Mouse (Mus musculus) liver, embryonic 18 days (tissue): ENCODE data around the gene Hdgf. TPM values are rescaled to one million over a fixed set of nuclear protein-coding genes. Genes with fewer than 3 reads are reported as not detected.

ENCODE experiments used
- polyA plus RNA-seq: library from polyadenylated mRNA; depleted of rRNA; stranded (reverse); fragments of >200 nt; gene quantifications from 2 replicates; pipeline ENCODE4 v1.2.3, GENCODE M21; 2012; rRNA removed

Hdgf gene
- polyA plus RNA-seq = 93.9 and 101 TPM in 2 replicates

GRCm38 (mm10) chr3:87905880-87906485, at the start of gene Hdgf:
Gene Hdgf (plus strand): TSS chr3:87906321.

DNA sequence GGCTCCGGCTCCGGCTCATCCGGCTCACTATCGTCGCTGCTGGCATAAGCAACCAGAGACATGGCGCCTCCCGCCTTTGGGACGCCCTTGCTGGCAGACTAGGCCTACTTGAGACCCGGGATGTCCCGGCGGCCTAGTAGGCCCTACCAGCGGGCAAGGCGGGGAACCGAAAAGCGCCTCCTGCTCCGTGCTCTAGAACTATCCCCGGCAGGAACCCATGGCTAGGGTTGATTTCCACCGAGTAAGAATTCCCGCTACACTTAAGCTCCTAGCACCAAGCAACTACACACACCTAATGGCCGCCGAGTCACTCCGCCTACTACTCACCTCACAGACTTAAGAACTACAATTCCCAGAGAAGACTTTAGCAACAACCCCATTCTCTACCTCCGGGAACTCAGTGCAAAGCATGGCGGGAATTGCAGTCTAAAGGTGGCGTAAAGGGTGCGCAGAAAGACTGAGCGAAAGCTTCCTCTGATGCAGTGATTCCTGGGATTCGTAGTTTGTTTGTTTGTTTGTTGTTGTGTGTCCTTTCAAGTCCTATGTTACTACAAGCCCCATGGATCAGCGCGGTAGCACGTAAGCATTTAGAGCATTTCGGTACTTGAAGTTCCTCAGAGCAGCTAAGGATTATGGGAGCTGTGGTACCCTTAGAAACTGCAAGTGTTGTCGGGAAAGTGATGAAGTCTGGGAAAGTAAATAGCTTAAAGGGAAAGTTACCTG, 20.7 kb upstream of the Hdgf start, which contains the start of gene Prcc:
Prcc (minus strand) TSS at position 328 of the 723 bp plus-strand sequence.

DNA sequence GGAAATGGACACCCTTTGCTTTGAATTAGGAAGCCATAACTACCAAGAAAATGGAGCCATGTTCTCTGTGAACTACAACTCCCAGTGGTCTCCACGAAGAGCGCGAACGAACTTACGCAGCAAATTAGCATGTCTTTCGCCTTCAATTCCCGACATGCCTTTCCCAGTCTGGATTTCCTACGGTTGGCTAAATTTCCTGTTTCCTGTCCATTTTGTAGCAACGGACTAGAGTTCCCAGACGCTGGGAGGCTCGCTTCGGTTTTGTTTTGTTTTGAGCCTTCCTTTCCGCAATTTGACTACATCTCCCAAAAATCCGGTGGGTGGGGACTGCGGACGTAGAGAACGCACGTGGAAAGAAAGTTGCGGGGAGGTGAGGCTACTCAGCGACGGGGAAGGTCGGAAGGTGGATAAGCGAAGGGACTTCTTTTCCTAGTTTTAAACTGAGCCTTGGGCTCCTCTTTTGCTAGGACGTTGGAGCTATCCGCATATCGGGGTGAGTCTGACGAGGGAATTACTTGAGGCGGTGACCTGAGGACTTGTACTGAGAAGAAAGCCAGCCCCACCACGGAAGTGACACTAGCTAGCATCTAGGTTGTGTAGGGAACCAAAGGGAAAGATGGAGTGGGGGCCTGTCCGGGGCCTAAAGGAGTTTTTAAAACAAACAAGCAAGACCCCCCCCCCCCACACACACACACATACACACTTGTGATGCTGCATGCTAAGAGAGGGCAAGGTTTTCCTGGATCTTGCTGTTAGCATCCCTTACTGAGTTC, 13.4 kb downstream of the Hdgf start, which contains the start of gene Mrpl24:
Mrpl24 (plus strand) TSS at position 171 of the 773 bp plus-strand sequence.

GRCm38 (mm10) chr3:87930078-87930795, 24.1 kb downstream of the Hdgf start, which contains the start of the genes Isg20l2 and Rrnad1:
Gene Isg20l2 (plus strand): TSS chr3:87930314.
Gene Rrnad1 (minus strand): TSS chr3:87930717.

DNA sequence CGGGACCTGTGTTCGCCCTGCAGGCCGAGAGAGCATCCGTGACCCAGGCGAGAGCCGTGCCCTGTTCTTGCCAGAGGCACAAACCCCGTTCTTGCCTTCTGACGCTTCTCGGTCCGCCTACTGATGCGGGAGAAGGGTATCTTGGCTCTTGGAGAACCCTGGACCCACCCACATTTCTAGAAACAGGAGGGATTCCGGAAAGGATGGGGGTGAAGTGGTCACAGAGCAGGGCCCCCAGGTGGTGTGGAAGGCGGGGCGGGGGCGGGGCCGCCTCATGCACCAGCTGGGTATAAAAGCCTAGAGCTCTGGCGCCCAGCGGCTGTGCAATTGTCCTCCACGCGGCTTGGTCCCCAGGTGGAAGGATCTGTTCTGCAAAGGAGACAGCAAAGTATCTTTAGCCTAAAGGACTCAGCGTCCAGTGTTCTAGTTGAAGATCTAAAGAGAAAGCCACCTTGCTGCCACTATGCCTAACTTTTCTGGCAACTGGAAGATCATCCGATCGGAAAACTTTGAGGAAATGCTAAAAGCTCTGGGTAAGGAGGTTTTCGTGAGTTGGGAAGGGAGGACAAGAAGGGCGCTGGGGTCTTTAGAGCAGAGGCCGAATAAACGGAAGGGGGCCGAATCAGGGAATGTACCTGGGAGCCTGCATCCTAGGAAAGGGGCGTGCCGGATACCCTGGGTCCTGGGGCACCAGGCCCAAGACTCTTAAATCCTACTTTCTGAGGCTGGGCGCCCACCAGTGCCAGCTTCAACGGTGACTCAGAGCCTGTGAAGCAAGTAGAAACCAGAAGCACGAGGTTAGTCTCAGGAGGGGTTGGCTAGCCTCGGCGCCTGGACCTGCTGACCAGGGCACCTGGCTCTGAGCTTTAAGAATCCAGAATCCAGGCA, 42.5 kb downstream of the Hdgf start, which contains the start of gene Crabp2:
Crabp2 (plus strand) TSS at position 289 of the 888 bp plus-strand sequence.

Other genes with a start within 250 kb of the Hdgf start
- 0.10 and 0.13 TPM in 2 replicates for gene Lrrc71, start 157.7 kb upstream of the Hdgf start, polyA plus RNA-seq
- gene Ntrk1, start 111.2 kb upstream of the Hdgf start, polyA plus RNA-seq = 0.12 and 0.16 TPM in 2 replicates
- 0.02 and 0.13 TPM in 2 replicates for gene Insrr, start 109.4 kb upstream of the Hdgf start, polyA plus RNA-seq
- 7.4 and 9.0 TPM in 2 replicates for gene Pear1, start 82.0 kb upstream of the Hdgf start, polyA plus RNA-seq
- gene Sh2d2a, start 59.6 kb upstream of the Hdgf start, polyA plus RNA-seq = 0.43 and 0.62 TPM in 2 replicates
- 11.4 and 12.5 TPM in 2 replicates for gene Prcc, start 20.7 kb upstream of the Hdgf start, polyA plus RNA-seq
- 58.4 and 61.1 TPM in 2 replicates for gene Mrpl24, start 13.2 kb downstream of the Hdgf start, polyA plus RNA-seq
- gene Isg20l2, start 24.0 kb downstream of the Hdgf start, polyA plus RNA-seq = 8.6 and 8.7 TPM in 2 replicates
- 10.0 and 11.3 TPM in 2 replicates for gene Rrnad1, start 24.4 kb downstream of the Hdgf start, polyA plus RNA-seq
- gene Crabp2, start 42.3 kb downstream of the Hdgf start, polyA plus RNA-seq = 0.05 TPM in 1 of 2 replicates, not detected in the other
- gene Nes, start 64.8 kb downstream of the Hdgf start, polyA plus RNA-seq = 1.1 TPM in 2 replicates
- 0.01 TPM in 1 of 2 replicates, not detected in the other for gene Bcan, start 93.9 kb downstream of the Hdgf start, polyA plus RNA-seq
- gene Hapln2, start 121.3 kb downstream of the Hdgf start, polyA plus RNA-seq = not detected in 2 replicates
- gene Gpatch4, start 136.8 kb downstream of the Hdgf start, polyA plus RNA-seq = 7.2 and 7.3 TPM in 2 replicates
- gene Naxe, start 152.2 kb downstream of the Hdgf start, polyA plus RNA-seq = 38.4 and 41.8 TPM in 2 replicates
- not detected in 2 replicates for gene Ttc24, start 172.0 kb downstream of the Hdgf start, polyA plus RNA-seq
- gene Iqgap3, start 175.7 kb downstream of the Hdgf start, polyA plus RNA-seq = 3.4 and 4.3 TPM in 2 replicates
- gene Mef2d, start 236.1 kb downstream of the Hdgf start, polyA plus RNA-seq = 9.0 and 11.5 TPM in 2 replicates